Mouse (Mus musculus) bone marrow, adult 2 months (tissue): ENCODE measurements around the gene Gpr18.

Experiments used
- CTCF ChIP-seq: fragments of 200-500 bp; IDR thresholded peaks from 2 replicates; pipeline ENCODE4 v1.5.1; 2011; ENCODE audit warnings: low read length, control low read depth; ENCODE audit not compliant: control insufficient read depth, insufficient read depth
- POLR2A ChIP-seq: fragments of 200-500 bp; IDR thresholded peaks from 2 replicates; pipeline ENCODE4 v1.6.1; 2011; ENCODE audit warnings: low read depth, mild to moderate bottlenecking, control low read depth, low read length, borderline replicate concordance; ENCODE audit not compliant: control insufficient read depth

GRCm38 (mm10) chr14:121924876-121925275 lies 9.3 kb upstream of the Gpr18 start:
- TF ChIP-seq CTCF = no peak
- TF ChIP-seq POLR2A = no peak
